Mouse (Mus musculus): ENCODE measurements at regions not wholly inside any gene's neighbourhood (a gene's known extent, or its start where the extent isn't known, plus 50 kb on each side); places are given as distances from the start of the nearest gene placed in this dataset.

GRCm38 (mm10) chr3:37919450-37920156 lies 195.3 kb upstream of the Gm5148 start:
- DNase-seq, result no peak
- H3K9me3 ChIP-seq (ENCODE audit: low read length), result no peaks in the 10 kb centered on the region
- no peaks in the 10 kb centered on the region for H3K36me3 ChIP-seq (replicated peaks; ENCODE audit: insufficient read depth, low read length)
- WGBS (ENCODE audit: insufficient replicate concordance), result 72% methylated on average over 4 of the region's 4 CpGs
- ATAC-seq, result no peak
- H3K4me2 ChIP-seq (ENCODE audit: low read depth, low read length), result no peak overlapping the region
- H3K4me1 ChIP-seq (ENCODE audit: insufficient read depth), result no peaks in the 10 kb centered on the region
- H3K4me3 ChIP-seq (ENCODE audit: low read depth, low read length), result no peak overlapping the region
- TF ChIP-seq EP300 (IDR thresholded peaks at IDR 0.05; ENCODE audit: low read depth) (no peak), CTCF (IDR thresholded peaks at IDR 0.05; ENCODE audit: low read depth) (peak; percentile 47)
- no peak overlapping the region for H3K27ac ChIP-seq (ENCODE audit: low read depth)
- H3K9ac ChIP-seq (replicated peaks), result no peak overlapping the region
- no peaks in the 10 kb centered on the region for H3K27me3 ChIP-seq (ENCODE audit: insufficient read depth, low read length)

- H3K9ac ChIP-seq (replicated peaks), result no peak overlapping the region
- 63% methylated on average over 14 of the region's 14 CpGs for WGBS (ENCODE audit: insufficient replicate concordance)
- no peaks in the 10 kb centered on the region for H3K27me3 ChIP-seq (ENCODE audit: insufficient read depth, low read length)
- no peak overlapping the region for H3K4me2 ChIP-seq (ENCODE audit: low read depth, low read length)
- no peaks in the 10 kb centered on the region for H3K36me3 ChIP-seq (replicated peaks; ENCODE audit: insufficient read depth, low read length)
- H3K4me1 ChIP-seq (ENCODE audit: insufficient read depth), result no peaks in the 10 kb centered on the region
- no peaks in the 10 kb centered on the region for H3K9me3 ChIP-seq (ENCODE audit: low read length)
- no peak overlapping the region for H3K4me3 ChIP-seq (ENCODE audit: low read depth, low read length)
- no peak overlapping the region for H3K27ac ChIP-seq (ENCODE audit: low read depth)
- DNase-seq, result no peak
- TF ChIP-seq EP300 (IDR thresholded peaks at IDR 0.05; ENCODE audit: low read depth) (no peak), CTCF (IDR thresholded peaks at IDR 0.05; ENCODE audit: low read depth) (no peak)
- no peak for ATAC-seq
These were observed 192.6 kb upstream of the Gm5148 start for GRCm38 (mm10) chr3:37916786-37917479.

GRCm38 (mm10) chr3:37916281-37916680 lies 192.0 kb upstream of the Gm5148 start:
- no peak for DNase-seq
- Histone ChIP-seq H3K36me3 (replicated peaks; ENCODE audit: insufficient read depth, low read length) (no peaks in the 10 kb centered on the region), H3K9ac (replicated peaks) (no peak overlapping the region), H3K4me1 (ENCODE audit: insufficient read depth) (no peaks in the 10 kb centered on the region), H3K4me3 (ENCODE audit: low read depth, low read length) (no peak overlapping the region), H3K9me3 (ENCODE audit: low read length) (no peaks in the 10 kb centered on the region), H3K27me3 (ENCODE audit: insufficient read depth, low read length) (no peaks in the 10 kb centered on the region), H3K27ac (ENCODE audit: low read depth) (no peak overlapping the region), H3K4me2 (ENCODE audit: low read depth, low read length) (no peak overlapping the region)
- TF ChIP-seq EP300 (IDR thresholded peaks at IDR 0.05; ENCODE audit: low read depth), result no peak
- no peak for TF ChIP-seq CTCF (IDR thresholded peaks at IDR 0.05; ENCODE audit: low read depth)
- WGBS (ENCODE audit: insufficient replicate concordance), result 51% methylated on average over 3 of the region's 3 CpGs
- ATAC-seq, result no peak

GRCm38 (mm10) chr3:37915673-37916072 lies 191.4 kb upstream of the Gm5148 start:
- no peak for DNase-seq
- H3K9me3 ChIP-seq (ENCODE audit: low read length), result no peaks in the 10 kb centered on the region
- H3K4me1 ChIP-seq (ENCODE audit: insufficient read depth), result no peaks in the 10 kb centered on the region
- WGBS (ENCODE audit: insufficient replicate concordance), result 44% methylated on average over 2 of the region's 2 CpGs
- no peak overlapping the region for H3K27ac ChIP-seq (ENCODE audit: low read depth)
- H3K27me3 ChIP-seq (ENCODE audit: insufficient read depth, low read length), result no peaks in the 10 kb centered on the region
- ATAC-seq, result no peak
- TF ChIP-seq CTCF (IDR thresholded peaks at IDR 0.05; ENCODE audit: low read depth) (no peak), EP300 (IDR thresholded peaks at IDR 0.05; ENCODE audit: low read depth) (no peak)
- H3K4me2 ChIP-seq (ENCODE audit: low read depth, low read length), result no peak overlapping the region
- no peaks in the 10 kb centered on the region for H3K36me3 ChIP-seq (replicated peaks; ENCODE audit: insufficient read depth, low read length)
- H3K4me3 ChIP-seq (ENCODE audit: low read depth, low read length), result no peak overlapping the region
- H3K9ac ChIP-seq (replicated peaks), result no peak overlapping the region

- 87% methylated on average over 2 of the region's 2 CpGs for WGBS (ENCODE audit: insufficient replicate concordance)
- Histone ChIP-seq H3K36me3 (replicated peaks; ENCODE audit: insufficient read depth, low read length) (no peaks in the 10 kb centered on the region), H3K27me3 (ENCODE audit: insufficient read depth, low read length) (no peaks in the 10 kb centered on the region), H3K9ac (replicated peaks) (no peak overlapping the region), H3K27ac (ENCODE audit: low read depth) (no peak overlapping the region), H3K4me1 (ENCODE audit: insufficient read depth) (no peaks in the 10 kb centered on the region), H3K9me3 (ENCODE audit: low read length) (no peaks in the 10 kb centered on the region), H3K4me2 (ENCODE audit: low read depth, low read length) (no peak overlapping the region), H3K4me3 (ENCODE audit: low read depth, low read length) (no peak overlapping the region)
- no peak for ATAC-seq
- TF ChIP-seq EP300 (IDR thresholded peaks at IDR 0.05; ENCODE audit: low read depth) (no peak), CTCF (IDR thresholded peaks at IDR 0.05; ENCODE audit: low read depth) (no peak)
- no peak for DNase-seq
These were observed 189.8 kb upstream of the Gm5148 start for GRCm38 (mm10) chr3:37914136-37914535.

GRCm38 (mm10) chr3:37909821-37910220 lies 185.5 kb upstream of the Gm5148 start:
- DNase-seq, result no peak
- Histone ChIP-seq H3K4me3 (ENCODE audit: low read depth, low read length) (no peak overlapping the region), H3K36me3 (replicated peaks; ENCODE audit: insufficient read depth, low read length) (no peaks in the 10 kb centered on the region), H3K27me3 (ENCODE audit: insufficient read depth, low read length) (no peaks in the 10 kb centered on the region), H3K9me3 (ENCODE audit: low read length) (no peaks in the 10 kb centered on the region), H3K4me2 (ENCODE audit: low read depth, low read length) (no peak overlapping the region), H3K9ac (replicated peaks) (no peak overlapping the region), H3K4me1 (ENCODE audit: insufficient read depth) (peaks cover 9% of the 10 kb centered on the region), H3K27ac (ENCODE audit: low read depth) (no peak overlapping the region)
- TF ChIP-seq EP300 (IDR thresholded peaks at IDR 0.05; ENCODE audit: low read depth) (no peak), CTCF (IDR thresholded peaks at IDR 0.05; ENCODE audit: low read depth) (no peak)
- 82% methylated on average over 4 of the region's 4 CpGs for WGBS (ENCODE audit: insufficient replicate concordance)
- no peak for ATAC-seq
